Mouse (Mus musculus) NIH3T3 (cell line): ENCODE measurements at regions not wholly inside any gene's neighbourhood (a gene's known extent, or its start where the extent isn't known, plus 50 kb on each side); places are given as distances from the start of the nearest gene placed in this dataset.

Experiments
- DNase-seq: peaks from one replicate; pipeline ENCODE4 v3.0.0-alpha.2; 2012; ENCODE audit warnings: low read depth

DNA sequence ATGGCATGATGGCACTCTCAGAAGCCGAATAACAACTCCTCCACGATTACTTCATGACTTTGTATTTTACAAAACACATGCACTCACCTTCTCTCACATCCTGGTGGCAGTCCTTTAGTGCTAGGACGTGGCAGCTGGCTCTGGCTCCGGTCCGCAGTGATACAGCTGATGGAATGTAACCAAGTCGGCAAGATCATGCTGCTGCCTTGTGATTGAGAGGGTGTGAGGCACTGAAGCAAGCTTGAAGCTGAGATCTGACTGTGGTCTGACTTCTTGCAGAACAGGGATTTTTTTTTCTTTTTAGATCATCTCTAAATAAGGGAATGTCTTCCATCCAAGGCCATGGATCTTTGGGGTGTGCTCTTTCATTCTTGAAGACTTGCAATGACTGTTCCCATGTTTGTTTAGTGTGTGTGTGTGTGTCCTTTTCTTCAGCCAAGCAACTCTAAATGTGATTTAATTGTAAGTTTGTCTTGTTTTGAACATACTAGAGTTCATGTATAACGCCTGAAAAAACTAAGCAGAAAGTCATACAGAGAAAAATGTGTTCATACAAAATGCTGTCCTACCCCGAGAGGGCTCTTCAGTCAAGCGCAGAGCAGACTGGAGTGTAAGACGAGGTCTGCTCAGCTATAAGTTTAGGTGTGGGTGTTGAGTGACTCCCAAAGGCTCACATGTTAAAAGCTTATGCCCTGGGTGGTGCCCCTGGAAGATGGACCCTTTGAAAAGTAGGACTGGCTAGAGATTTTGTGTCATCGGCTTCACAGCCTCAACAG, 116.1 kb upstream of the Ankrd55 start:
- DNase-seq, result no peak

DNA sequence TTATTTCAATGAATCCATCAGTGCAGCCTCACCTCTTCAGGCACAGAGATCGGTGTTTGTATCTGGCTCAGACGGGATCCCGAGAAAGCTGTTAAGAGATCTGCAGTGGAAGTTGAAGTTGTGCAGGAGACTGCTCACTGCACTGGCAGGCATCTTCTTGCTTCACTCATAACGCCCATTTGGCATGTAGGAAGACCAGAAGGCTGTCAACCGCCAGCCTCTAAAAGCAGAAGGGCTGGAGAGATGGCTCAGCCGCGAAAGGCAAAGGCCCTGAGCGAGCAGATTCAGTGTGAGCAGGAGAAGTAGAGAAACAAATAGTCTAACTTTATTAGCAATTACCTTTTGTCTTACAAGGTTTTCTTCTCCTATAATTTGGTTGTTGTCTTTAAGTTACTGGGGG, 114.3 kb upstream of the Ankrd55 start:
- no peak for DNase-seq

DNA sequence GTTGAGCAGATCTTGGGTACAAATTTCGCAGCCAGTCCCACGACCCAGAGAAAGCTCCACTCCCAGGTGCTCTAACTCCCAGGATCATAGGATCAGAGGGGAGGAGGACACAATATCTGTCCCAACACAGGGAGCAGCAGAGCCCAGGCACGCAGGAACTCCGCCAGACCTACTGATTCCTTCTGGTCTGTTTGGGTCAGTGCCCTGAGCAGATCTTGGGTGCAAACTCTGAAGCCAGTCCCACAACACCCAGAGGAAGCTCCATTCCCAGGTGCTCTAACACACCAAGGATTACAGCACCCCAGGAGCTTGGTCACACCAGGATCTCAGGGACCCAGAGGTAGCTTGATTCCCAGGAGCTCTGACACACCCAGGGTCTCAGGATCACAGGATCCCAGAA, 110.2 kb upstream of the Ankrd55 start:
- no peak for DNase-seq

DNA sequence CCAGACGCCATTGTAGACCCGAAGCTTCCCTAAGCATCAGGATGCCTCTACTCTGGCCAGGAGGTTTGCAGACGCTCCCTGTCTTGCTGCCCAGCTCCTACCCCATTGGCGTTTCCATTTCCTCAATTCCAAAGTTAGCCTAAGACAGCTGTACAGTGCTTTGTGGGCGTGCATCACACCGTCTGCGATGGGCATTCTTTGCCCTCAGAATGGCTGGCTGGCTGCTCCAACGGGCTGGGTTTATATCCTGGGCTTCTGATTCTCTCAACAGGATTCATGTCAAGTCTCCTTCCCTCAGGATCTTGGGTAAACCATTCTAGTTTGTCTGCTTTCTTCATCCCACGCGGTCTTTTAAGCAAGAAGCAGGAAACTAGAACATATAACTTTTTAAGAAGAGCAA, 104.3 kb upstream of the Ankrd55 start:
- no peak for DNase-seq

DNA sequence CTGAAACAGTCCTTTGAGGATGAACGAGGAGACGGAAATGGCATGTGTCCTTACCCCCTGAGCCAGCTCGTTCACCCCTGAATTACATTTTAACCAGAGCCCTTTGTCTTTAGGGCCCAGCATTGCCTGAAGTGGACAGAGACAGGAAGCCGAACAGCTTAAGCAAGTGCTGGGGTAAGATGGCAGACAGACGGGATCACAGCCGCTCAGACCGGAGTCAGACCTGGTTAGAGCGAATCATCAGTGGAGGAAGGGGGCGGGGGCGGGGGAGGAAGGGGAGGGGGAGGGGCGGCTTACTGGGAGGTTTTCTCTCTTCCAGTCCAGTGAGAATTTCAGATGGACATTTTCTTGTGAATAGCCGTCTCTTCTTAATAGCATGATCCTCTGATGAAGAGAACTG, 103.1 kb upstream of the Ankrd55 start:
- no peak for DNase-seq

DNA sequence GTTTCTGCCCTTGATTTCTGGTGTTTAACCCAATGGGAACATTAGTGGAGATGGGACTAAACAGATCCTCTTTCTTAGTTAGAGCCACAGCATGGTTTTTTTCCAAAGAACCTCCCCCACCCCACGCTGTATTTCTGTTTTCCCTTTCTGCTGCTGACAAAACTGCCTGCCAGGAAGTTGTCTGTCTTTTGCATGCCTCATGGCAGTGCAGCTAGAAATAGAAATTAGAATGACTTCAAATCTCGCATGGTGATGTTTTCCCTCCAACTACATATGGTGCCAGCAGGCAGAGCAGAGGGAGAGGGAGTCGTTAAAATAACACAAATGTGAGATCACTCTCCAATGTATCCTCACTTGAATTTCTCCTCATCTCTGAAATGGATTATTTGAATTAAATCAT, 101.0 kb upstream of the Ankrd55 start:
- no peak for DNase-seq

DNA sequence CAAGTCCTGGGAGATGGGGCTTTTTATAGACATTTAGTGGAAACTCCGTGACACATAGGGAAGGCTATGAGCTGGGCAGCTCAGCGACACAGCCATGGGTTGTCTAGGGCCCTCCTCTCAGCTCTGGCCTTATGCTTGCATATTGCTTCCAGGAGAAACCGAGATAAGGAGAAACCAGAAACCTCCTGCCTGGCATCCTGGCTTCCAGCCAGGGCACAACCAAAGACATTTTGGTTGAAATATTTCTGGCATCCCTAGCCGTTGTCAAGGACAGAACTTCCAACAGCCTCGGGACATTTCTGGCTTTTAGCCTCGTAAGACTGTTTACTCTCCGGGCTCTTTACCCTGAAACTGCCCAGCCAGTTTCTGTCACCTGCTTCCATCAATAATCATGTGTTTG, 99.9 kb upstream of the Ankrd55 start:
- DNase-seq, result peak; percentile 6

DNA sequence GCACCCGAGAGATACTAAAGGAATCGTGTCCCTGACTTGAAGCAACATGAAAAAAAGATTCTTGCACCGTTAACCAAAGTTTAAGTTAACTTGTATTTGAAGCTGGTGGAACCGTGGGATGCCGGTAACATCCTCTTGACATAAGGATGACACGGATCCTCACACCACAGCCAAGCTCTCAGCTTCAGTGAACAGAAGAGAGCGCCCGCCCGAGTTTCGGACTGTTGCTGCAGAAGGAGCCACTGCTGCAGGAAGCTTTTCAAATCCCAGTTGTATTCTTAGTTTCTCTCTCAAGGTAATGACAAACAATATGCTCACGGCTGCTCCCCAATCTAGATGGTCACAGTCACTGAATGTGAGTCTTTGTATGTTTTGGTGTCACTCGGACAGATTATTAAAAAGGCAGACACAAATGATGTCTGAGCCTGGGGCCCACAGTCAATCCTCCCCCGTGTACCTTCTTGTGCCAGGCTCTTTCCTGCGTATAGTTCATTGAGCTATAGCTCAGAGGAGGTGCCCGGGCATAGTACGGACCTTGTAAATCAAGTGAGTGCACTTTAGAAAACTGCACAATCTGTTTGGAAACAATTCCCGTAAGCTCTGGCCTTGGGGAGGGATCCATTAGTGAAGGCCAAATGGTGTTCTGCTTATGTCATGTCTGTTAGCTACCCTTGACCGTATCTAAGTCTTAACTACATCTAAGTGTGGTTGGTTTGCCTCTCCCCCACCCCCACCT, 99.3 kb upstream of the Ankrd55 start:
- no peak for DNase-seq

DNA sequence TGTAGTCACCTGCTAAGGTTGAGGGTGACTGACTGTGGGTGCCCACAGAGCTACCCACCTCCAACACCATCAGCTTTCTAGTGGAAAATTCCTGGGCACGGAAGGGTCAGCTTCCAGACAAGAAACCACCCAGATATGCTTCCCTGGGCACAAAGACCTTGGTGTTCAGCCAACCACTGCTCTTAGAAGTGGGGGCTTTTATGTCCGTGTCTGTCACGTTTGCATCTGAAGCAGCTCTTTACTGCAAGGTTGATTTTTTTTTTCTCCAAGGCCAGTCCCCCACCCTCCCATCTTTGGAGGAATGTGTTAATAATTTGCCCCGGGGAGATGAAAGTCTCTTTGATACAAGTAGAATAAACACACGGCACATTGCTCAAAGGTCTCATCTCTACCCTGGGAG, 98.6 kb upstream of the Ankrd55 start:
- DNase-seq, result no peak

DNA sequence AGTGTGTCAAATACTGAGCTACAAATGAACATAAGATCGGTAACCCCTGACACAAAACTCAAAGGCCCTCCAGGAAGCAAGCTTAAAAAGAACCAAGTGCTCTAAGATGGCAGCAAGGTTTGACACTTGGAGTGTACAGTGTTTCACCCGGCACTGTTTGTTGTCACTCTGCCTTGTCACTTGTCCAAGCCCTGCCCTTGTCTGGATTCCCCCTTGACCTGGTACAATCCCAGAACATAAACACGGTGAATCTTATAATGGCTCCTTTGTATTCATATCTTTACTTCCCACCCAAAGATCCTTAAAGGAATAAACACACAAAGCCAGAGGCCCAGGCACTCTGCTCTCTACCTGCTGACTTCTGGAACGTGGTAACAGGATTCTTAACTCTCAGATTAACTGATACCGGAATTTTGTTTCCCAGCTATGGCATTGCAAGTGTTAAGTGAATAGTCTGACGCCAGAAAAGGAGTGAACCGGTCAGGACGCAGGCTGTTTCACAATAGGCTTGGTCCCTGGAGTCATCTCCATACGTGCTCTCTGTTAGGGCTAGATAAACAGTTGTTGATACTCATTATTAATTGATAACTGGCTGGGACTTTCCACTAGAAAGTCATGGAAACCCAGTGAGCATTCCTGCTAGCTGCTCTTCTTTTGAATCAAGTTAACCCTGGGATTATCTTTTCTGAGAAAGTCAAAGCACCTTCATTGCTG, 95.9 kb upstream of the Ankrd55 start:
- DNase-seq, result no peak

DNA sequence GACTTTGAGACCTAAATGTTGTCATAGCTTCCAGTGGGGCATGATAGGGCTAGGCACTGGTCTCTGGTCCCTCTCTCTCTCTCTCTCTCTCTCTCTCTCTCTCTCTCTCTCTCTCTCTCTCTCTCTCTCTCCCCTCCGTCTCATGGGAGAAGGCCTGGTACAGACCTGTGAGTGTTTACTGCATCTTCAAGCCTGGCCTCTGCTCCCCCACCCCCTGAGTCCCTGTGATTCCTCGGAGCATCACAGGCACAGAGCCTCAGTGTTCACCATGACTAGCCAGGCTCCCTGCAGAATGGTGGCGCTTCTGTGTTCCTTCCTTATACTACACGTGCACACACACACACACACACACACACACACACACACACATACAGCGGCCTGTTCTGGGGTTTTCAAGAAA, 94.6 kb upstream of the Ankrd55 start:
- no peak for DNase-seq

DNA sequence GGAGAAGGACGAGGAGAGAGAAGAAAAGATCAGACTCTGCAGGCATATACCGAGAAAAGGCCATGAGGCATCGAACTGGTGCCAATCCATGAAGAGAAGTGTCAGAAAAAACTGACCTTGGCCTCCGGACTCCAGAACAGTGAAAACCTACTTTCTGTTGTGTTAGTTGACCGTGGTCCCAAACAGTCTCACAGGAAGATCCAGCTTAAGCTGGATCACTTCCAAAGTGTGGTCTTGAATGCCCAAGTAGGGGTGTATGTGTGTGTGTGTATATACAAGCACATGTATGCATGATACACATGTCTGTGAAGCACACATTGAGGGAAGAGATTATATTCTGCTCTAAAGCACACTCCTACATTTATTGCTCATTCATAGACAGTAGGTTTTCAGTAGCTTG, 93.3 kb upstream of the Ankrd55 start:
- no peak for DNase-seq

DNA sequence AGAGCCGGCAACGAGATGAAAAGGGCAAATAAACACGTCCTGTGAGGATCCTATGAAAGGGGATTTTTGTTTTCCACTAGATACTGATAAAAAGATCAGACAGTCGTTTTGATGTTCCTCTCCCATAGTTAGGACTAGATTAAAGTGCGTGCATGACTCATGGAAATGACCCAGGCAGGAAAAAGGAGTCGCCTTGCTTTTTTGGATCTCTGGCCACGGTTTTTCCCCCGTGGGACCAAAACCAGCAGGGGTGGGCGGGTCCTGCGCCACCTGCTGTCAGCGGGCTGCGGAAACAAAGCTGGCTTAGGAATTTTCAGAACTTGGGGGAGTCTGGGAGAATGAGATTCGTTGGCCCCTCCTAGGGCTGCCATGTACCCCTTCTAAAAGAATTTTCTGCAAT, 91.5 kb upstream of the Ankrd55 start:
- DNase-seq, result peak; percentile 16

DNA sequence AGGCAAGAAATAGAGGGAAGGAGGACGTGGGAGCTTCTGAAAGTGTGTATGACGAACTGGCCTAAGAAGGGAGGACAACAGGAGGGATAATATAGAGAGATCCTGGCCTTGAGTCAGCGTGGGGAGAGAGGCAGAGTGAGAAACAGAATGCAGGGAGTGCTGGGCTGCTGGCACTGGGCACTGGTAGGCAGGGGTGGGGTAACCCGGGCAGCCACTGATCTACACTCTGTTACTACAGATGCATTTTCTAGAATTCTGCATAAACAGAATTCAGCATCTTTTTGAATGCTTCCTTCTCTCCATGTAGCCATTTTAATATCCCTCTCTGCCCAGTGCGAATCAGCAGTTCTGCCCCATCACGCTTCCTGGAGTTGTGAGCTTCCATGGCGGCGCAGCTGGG, 84.5 kb upstream of the Ankrd55 start:
- DNase-seq, result no peak

DNA sequence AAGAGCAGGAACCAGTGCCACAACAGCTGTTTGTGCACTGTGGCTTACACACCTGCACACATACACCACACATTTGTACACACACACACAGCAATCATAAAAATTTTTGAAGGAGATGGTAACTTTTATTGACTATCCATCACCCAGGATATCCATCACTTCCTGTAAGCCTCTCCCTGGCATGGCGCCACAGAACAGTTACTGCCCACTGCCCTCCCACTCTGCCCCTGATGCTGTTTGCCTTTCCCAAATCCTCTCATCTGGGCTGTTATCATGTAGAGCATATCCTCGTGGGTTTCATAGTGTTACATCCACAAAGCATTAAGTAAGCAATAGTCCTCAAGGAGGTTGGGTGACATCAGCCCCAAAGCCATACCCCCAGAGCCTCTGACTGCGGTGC, 84.0 kb upstream of the Ankrd55 start:
- no peak for DNase-seq

DNA sequence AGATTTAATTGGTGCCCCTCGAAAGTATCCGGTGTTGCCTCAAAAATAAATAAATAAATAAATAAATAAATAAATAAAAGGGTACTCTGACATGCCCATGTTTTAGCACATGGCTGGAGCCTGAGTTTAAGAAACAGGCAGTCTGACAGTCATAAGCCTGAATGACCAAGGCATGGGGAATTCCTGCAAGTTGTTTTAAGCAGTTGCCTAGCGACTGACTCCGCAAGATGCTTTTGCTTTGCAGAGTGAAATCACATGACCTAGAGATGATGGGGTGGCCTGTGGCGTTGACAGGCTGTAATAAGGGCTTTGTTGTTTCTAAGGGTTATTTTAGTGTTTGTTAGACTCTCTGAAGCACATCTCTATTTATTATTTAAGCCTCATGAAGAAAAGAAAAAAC, 83.4 kb upstream of the Ankrd55 start:
- no peak for DNase-seq

DNA sequence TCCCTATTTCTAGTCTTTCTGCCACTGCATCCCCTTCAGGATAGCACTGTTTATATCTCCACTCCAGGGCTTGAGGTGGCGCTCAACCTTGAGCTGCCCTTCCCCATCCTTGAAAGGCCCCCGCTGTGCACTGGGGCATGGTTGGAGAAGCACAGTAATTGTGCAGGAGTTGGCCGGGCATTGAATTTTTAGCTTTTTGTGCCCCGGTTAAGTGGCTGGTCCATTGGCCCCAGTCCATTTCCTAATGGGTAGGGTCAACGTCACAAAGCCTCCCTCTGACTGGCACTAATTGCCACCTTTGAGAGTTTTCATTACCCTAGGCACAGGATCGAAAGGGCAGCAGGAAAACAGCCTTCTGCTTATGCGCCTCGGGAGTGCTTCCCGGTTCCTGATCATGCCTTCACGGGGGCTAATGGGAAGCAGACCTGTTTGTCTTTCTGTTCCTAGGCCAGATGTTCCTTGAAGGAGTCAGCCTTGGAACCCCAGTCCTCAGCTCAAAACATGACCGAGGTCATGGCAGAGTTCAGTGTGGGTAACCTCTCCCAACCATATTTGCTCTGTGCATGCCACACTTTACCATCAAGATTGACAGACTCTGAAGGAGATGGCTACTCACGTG, 80.5 kb upstream of the Ankrd55 start:
- no peak for DNase-seq

DNA sequence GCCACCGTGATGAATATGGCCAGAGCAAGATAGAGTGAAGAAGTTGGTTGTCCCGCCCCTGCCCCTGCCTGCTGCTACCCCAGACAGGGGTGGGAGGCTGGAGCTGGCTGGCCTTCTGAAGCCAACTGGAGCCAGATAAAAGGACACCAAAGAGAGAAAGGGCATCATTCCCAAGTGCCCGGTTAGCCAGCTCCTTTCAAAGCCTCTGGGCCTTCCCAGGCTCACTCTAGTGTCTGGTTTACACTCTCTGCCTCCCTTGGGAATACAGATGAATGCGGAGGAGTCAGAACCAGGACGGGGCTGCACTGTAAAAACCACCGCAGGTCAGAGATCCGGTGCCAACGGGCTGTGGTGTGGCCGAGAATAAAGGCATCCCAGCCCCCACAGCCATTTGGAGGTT, 76.4 kb upstream of the Ankrd55 start:
- no peak for DNase-seq

DNA sequence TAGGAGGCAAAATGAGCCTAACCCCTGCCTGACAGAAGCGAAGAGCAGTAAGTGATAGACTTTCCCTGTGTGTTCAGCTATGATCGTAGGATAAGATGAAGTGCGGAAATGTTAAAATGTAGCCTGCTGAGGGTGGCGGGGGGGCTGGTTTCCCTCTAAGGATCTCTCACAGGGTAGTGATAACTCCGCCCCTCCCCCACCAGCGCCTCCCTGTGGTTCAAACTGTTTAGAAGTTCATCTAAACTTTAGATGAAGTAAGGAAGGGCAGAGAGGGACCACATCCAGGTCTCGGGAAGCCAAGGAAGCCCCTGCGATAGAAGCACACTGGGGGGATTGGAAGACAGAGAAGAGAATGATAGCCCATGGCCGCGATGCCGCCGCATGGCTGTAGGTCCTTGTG, 75.9 kb upstream of the Ankrd55 start:
- DNase-seq, result no peak

DNA sequence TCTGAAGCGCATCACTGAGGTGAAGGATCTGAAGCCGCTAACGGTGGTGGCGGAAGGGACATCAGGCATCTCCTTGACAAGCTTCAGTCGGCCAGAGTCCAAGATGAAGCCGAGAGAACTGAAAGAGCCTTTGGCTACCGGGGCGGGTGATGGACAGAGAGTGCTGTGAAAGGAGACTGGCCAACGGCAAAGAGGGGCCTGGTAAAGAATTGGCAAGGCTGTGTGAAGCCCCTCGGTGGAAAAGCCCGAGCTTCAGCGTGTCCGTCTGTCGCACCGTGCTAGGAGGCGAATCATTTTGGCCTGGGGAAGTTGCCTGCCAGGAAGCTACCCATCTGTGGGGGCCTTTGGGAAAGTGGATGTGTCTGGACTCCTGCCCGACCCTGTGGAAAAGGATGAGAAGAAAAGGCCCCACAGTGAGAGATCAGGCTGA, 74.6 kb upstream of the Ankrd55 start:
- DNase-seq, result no peak

DNA sequence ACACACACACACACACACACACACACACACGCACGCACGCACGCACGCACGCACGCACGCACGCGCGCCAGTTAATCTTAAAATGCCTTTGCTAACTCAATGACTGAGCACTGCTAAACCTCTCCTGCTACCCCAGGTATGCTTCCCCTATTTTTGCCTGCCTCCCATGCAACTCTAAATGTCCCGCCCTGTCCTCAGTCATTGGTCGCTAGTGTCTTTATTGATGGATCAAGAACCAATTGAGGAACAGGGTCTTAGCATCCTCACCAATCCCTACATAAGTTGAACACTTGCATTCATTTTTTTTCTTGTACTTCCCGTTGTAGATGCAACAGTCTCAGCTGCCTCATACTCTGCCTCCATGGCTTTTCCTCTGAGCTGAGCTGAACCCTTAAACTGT, 72.2 kb upstream of the Ankrd55 start:
- no peak for DNase-seq

DNA sequence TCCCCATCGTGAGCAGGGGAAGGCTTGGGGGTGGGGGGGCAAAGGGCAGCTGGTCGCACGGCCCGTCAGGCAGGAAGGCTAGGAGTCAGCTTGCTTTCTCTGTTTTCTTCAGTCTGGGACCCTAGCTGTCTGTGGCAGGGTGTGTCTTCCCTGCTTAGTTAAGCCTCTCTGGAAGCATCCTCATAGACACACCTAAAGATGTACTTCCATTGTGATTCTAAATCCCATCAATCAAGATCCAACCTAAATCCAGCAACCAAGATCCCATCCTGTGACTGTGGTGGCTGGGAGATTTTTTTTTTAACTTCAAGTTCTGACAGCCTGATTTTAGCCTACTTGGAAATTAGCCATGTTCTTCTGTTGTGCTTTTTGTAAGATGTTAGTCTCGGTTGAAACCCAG, 69.9 kb upstream of the Ankrd55 start:
- DNase-seq, result no peak

DNA sequence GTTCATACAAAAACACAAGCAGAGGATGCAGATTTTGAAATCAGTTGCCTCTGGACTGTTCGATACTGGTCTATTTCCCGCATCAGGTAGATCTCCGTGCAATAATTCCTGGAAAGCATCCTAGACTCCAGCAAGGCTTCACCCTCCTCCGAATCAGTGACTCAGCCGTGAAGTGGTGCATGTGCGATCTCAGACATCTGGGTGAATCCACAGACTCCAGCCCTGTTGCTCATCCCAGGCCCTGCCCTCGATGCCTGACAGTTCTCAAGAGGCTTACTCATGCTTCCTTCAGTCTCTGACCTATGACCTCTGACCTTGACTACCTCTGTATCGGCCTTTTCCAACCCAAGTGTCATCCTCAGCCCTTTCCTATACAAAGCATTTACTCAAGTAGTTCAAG, 68.1 kb upstream of the Ankrd55 start:
- no peak for DNase-seq
